Mouse (Mus musculus) stomach, embryonic 15.5 days (tissue): ENCODE results near the gene Cdca7l. TPM values are rescaled to one million over a fixed set of nuclear protein-coding genes. Genes with fewer than 3 reads are reported as not detected.
A peak's percentile ranks its signal among the peaks of the same experiment; 100 is the strongest.
"Not testable (repeated sequence)": the region's sequence is repeated elsewhere in the genome, so short reads cannot be mapped to it uniquely, and the experiment has no call there.

Source experiments
- ATAC-seq: fragments of 200-750 bp; cut with Nextera tagmentation; 2 replicates; pipeline ENCODE4 v1.8.0; 2017; ENCODE audit warnings: low read depth, moderate number of reproducible peaks, moderate TSS enrichment; ENCODE audit not compliant: insufficient read depth, low FRiP score
- H3K27ac ChIP-seq: fragments of 300-500 bp; sonication (generic); 2 replicates; pipeline ENCODE4 v1.5.1; 2015; ENCODE audit warnings: mild to moderate bottlenecking, inconsistent platforms
- H3K27me3 ChIP-seq: fragments of 300-500 bp; sonication (generic); replicated peaks from 2 replicates; pipeline ENCODE4 v1.6.1; 2015; ENCODE audit warnings: inconsistent platforms
- H3K36me3 ChIP-seq: fragments of 300-500 bp; sonication (generic); 2 replicates; pipeline ENCODE4 v1.6.1; 2015; ENCODE audit warnings: inconsistent platforms
- H3K4me1 ChIP-seq: fragments of 300-500 bp; sonication (generic); 2 replicates; pipeline ENCODE4 v1.6.1; 2015; ENCODE audit warnings: inconsistent platforms
- H3K4me2 ChIP-seq: fragments of 300-500 bp; sonication (generic); 2 replicates; pipeline ENCODE4 v1.6.1; 2015; ENCODE audit warnings: mild to moderate bottlenecking, inconsistent platforms
- H3K4me3 ChIP-seq: fragments of 300-500 bp; sonication (generic); replicated peaks from 2 replicates; pipeline ENCODE4 v1.5.1; 2015; ENCODE audit warnings: inconsistent platforms
- H3K9ac ChIP-seq: fragments of 300-500 bp; sonication (generic); 2 replicates; pipeline ENCODE4 v1.6.1; 2015; ENCODE audit warnings: inconsistent platforms
- H3K9me3 ChIP-seq: fragments of 300-500 bp; sonication (generic); 2 replicates; pipeline ENCODE4 v1.6.1; 2016; ENCODE audit warnings: inconsistent platforms
- WGBS: fragments of 180-500 bp; shearing (Covaris S2); methylation state at CpG from one replicate; pipeline ENCODE4 v1.1.7; 2015; 5-methylcytosine and 5-hydroxymethylcytosine counted together
- polyA plus RNA-seq: library from polyadenylated mRNA; unstranded; fragments of >200 nt; fragmentation: Nextera tagmentation; extraction: Ambion mirVana; gene quantifications from 2 replicates; pipeline ENCODE4 v1.2.1, GENCODE M21; 2015

The Cdca7l gene
- polyA plus RNA-seq, 1 experiment from 2014 or later = 42.5 TPM

DNA sequence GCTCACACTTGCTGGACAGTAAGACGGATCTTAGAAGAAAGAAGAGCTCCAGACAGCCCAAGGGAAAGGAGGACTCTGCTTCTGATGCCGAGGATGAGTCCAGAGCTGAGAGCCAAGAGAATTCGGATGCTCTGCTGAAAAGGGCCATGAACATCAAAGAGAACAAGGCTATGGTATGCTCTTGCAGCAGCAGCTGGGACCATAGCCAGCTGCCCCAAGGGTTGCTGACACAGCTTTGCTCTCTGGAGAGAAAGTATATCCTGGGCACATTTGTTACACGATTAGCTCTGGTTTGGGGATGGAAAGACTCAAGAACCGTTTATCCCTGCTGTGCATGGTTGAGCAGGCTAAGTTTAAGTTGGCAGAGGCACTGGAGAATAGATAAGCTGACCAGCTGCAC is 68.2 kb downstream of the Cdca7l start:
- Histone ChIP-seq H3K4me3 (no peak overlapping the region), H3K4me2 (no peak overlapping the region), H3K4me1 (no peaks in the 10 kb centered on the region), H3K9me3 (no peaks in the 10 kb centered on the region), H3K27me3 (no peaks in the 10 kb centered on the region), H3K27ac (no peak overlapping the region), H3K36me3 (peaks cover 21% of the 10 kb centered on the region), H3K9ac (no peak overlapping the region)
- WGBS = 79% methylated on average over 5 of the region's 5 CpGs
- no peak for ATAC-seq

DNA sequence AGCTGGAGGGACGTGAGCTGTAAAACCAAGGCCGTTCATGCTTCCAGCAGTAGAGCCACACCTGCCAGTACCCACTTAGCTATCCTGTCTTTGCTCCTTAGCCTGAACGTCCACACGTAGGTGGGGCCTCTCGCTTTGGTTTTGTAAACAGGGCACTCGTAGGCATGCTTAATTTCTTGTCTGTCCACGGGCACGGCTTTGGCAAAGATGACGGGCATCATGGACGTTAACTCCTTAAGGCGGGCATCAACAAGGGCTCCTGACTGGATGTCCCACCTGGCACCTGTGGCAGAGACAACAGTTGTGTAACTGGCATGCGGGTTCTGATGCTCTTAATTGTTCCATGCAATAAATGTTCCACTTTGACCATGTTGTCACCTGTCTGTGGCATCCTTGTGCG is 74.3 kb downstream of the Cdca7l start:
- ATAC-seq = no peak

DNA sequence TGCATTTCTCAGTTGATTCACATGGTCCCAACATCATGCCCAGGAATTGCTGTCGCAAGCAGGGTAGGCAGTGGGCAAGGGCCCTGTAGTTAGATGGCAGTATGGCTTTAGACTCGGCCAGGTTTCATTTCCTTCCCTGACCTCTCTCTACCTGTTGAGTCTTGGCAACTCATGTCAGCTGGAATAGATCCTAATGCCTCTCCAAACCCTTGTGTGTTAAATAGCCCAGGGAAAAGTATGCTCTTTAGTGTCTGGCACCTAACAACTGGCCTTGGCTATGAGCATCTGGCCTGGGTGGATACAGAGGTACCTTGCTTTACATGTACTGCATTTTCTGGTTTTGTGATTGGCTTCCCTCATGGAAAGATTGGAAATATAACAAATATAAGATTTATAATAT is 80.5 kb downstream of the Cdca7l start:
- no peak overlapping the region for H3K4me2 ChIP-seq
- no peak overlapping the region for H3K4me3 ChIP-seq
- H3K36me3 ChIP-seq = no peaks in the 10 kb centered on the region
- H3K27me3 ChIP-seq = no peaks in the 10 kb centered on the region
- ATAC-seq = no peak
- H3K9me3 ChIP-seq = no peaks in the 10 kb centered on the region
- no peak overlapping the region for H3K9ac ChIP-seq
- no peaks in the 10 kb centered on the region for H3K4me1 ChIP-seq
- H3K27ac ChIP-seq = no peak overlapping the region
- 84% methylated on average over 2 of the region's 2 CpGs for WGBS

More for the DNA sequence above, 74.3 kb downstream of the Cdca7l start:
- WGBS = 85% methylated on average over 13 of the region's 13 CpGs
- no peaks in the 10 kb centered on the region for H3K27me3 ChIP-seq
- H3K36me3 ChIP-seq = peaks cover 13% of the 10 kb centered on the region; the same call in 1 of the 2 replicates
- no peak overlapping the region for H3K4me3 ChIP-seq
- H3K9ac ChIP-seq = no peak overlapping the region
- no peaks in the 10 kb centered on the region for H3K9me3 ChIP-seq
- no peak overlapping the region for H3K27ac ChIP-seq
- no peaks in the 10 kb centered on the region for H3K4me1 ChIP-seq
- no peak overlapping the region for H3K4me2 ChIP-seq

DNA sequence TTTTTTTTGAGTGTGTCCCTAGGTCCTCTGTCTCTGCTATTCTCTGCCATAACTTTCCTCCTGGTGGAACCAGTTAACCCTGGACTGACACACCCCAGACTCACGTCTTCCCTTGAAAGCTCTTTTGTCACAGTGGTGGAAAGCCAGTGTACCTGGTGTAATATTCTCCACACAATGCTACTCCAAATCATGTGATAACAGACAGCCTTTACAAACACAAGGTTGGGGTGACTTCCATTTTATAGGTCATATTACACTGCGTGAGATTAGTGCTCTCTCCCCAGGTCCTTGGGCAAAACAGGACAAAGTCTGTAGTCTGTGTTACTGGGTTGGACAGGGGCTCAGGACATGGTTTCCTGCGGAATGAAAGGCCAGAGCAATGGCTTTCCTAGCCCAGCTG is 83.3 kb downstream of the Cdca7l start:
- H3K9ac ChIP-seq = no peak overlapping the region
- no peak overlapping the region for H3K4me2 ChIP-seq
- 71% methylated on average over 3 of the region's 3 CpGs for WGBS
- H3K4me1 ChIP-seq = no peaks in the 10 kb centered on the region
- H3K9me3 ChIP-seq = no peaks in the 10 kb centered on the region
- no peak overlapping the region for H3K4me3 ChIP-seq
- ATAC-seq = peak; percentile 31; the same call in 1 of the 2 replicates
- no peak overlapping the region for H3K27ac ChIP-seq
- no peaks in the 10 kb centered on the region for H3K27me3 ChIP-seq
- H3K36me3 ChIP-seq = no peaks in the 10 kb centered on the region

DNA sequence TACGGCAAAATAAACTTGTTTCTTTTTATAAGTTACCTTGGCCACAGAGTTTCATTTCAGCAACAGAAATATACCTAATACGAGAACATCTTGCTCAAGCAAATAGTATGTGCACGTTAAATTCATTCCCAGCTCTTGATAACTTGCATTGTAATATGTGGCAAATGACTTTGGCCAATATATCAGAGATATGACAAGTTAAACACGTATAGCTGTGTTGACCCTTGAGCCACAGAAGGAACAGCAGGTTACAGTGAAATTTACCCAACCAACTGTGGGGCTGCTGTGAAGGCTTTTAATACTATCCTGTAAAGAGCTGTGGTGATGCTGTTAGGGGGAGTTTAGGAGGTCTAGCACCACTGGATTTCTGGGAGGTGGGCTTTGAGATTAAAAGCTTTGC is 96.7 kb downstream of the Cdca7l start:
- not testable (repeated sequence) for H3K4me2 ChIP-seq, H3K27ac ChIP-seq, H3K4me3 ChIP-seq, H3K27me3 ChIP-seq, H3K9me3 ChIP-seq, H3K36me3 ChIP-seq, H3K9ac ChIP-seq, H3K4me1 ChIP-seq
- ATAC-seq = peak; percentile 76
- WGBS = 27% methylated on average over 1 of the region's 4 CpGs

DNA sequence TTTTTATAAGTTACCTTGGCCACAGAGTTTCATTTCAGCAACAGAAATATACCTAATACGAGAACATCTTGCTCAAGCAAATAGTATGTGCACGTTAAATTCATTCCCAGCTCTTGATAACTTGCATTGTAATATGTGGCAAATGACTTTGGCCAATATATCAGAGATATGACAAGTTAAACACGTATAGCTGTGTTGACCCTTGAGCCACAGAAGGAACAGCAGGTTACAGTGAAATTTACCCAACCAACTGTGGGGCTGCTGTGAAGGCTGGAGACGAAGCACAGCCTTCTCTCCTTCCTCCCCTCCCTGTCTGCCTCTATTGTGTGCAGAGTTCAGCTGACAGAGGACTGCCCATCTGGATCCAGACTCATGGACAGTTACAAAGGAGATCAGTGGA is 97.3 kb downstream of the Cdca7l start:
- H3K4me2 ChIP-seq, H3K36me3 ChIP-seq, H3K9me3 ChIP-seq, H3K27me3 ChIP-seq, H3K4me1 ChIP-seq, H3K4me3 ChIP-seq, H3K27ac ChIP-seq, H3K9ac ChIP-seq: not testable (repeated sequence)
- 19% methylated on average over 2 of the region's 4 CpGs for WGBS
- peak; percentile 74; the same call in 1 of the 2 replicates for ATAC-seq

DNA sequence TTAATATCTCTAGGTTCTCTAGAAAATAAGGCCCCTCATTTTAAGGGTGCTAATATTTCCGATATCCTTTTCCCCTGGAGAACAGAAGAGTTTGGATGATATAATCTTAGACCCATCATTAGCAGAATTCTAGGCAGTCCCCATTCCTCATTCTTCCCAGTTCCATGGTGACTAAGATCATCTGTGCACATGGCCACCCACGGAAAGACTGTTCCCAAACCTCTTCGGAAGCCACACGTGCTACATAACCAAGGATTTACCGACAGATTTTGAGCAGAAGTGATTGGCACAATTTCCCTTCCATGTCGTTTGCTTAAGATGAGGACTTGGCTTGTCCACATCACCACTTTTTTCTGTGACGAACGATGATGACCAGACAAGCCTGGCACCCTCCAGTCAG is 99.6 kb downstream of the Cdca7l start:
- Histone ChIP-seq H3K4me1 (no peaks in the 10 kb centered on the region), H3K4me2 (no peak overlapping the region), H3K9ac (no peak overlapping the region), H3K36me3 (no peaks in the 10 kb centered on the region), H3K4me3 (no peak overlapping the region), H3K27me3 (no peaks in the 10 kb centered on the region), H3K9me3 (no peaks in the 10 kb centered on the region), H3K27ac (no peak overlapping the region)
- ATAC-seq = no peak
- 85% methylated on average over 8 of the region's 8 CpGs for WGBS

DNA sequence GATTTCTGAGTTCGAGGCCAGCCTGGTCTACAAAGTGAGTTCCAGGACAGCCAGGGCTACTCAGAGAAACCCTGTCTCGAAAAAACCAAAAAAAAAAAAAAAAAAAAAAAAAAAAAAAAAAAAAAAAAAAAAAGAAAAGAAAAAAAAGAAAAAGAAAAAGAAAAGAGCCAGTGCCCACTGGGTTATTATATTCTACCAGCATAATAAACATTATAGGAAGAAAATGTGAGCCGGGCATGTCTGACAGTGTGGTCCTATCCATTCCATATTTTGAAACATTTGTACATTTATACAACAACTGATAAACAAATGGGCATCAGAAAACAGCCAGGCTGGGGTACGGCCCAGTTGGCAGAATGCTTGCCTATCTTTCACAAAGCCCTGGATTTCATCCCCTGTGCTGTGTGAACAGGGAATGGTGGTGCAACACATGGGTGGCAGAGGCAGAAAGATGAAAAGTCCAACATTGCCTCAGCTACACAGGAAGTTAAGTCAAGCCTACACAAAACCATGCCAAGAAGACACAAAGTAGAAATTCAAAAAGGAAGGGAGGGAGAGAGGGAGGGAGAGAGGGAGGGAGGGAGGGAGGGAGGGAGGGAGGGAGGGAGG is 101.2 kb downstream of the Cdca7l start:
- not testable (repeated sequence) for H3K36me3 ChIP-seq, H3K4me2 ChIP-seq, H3K27me3 ChIP-seq, H3K4me3 ChIP-seq, H3K9ac ChIP-seq, H3K4me1 ChIP-seq, ATAC-seq, H3K27ac ChIP-seq, H3K9me3 ChIP-seq
- WGBS = 80% methylated on average over 4 of the region's 4 CpGs

DNA sequence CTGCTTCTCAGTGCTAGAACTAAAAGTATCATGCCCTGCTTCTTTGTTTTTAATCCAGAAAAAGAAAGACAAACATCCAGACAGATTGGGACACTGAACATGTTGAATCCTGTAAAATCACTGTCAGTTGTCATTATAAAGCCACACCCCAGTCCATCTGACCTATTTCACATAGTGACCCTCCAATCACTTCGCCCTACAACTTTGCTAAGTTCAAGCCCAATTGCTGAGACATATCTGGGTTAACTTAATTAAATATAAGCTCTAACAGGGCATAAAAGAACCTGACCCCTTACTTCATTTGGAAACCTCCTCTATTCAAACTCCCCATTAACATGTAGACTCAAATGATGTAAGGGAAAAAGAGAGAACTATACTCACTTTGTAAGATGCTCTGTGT is 107.3 kb downstream of the Cdca7l start:
- H3K9ac ChIP-seq = no peak overlapping the region
- no peaks in the 10 kb centered on the region for H3K9me3 ChIP-seq
- no peaks in the 10 kb centered on the region for H3K36me3 ChIP-seq
- H3K27me3 ChIP-seq = no peaks in the 10 kb centered on the region
- no peak overlapping the region for H3K27ac ChIP-seq
- H3K4me2 ChIP-seq = no peak overlapping the region
- WGBS = 68% methylated on average over 1 of the region's 1 CpGs
- no peak for ATAC-seq
- H3K4me3 ChIP-seq = no peak overlapping the region
- no peaks in the 10 kb centered on the region for H3K4me1 ChIP-seq

DNA sequence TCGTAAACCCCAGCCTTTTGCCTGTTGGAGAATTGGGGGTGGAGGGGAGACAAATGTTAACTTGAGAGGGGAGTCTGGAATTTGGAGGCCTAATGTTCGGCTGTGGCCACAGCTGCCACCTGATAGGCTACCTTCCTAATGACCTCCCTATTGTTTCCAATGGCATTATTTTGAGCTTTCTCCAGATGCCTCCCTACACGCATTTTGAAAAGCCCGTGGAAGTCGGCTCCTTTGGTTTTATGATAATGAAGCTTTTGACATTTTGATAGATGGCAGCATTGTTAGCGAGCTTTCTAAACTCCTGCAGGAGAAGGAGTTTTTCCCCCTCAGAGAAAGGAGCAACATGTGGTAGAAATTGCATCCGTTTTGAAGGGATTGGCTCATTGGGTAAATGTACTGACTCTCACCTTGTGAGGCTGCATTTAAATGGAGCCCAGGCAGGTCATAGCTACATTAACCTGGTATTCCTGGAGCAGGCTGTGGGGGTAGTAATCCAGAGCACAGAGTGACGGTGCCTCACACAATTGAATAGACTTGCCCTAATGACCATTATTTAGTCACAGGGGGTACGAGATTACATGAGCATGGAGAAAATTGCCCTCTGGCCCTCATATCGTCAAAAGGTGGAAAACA is 110.6 kb downstream of the Cdca7l start:
- H3K27me3 ChIP-seq = no peaks in the 10 kb centered on the region
- H3K9me3 ChIP-seq = no peaks in the 10 kb centered on the region
- WGBS = 29% methylated on average over 10 of the region's 10 CpGs
- H3K4me2 ChIP-seq = no peak overlapping the region
- no peak overlapping the region for H3K27ac ChIP-seq
- H3K4me3 ChIP-seq = no peak overlapping the region
- no peak overlapping the region for H3K9ac ChIP-seq
- H3K4me1 ChIP-seq = no peaks in the 10 kb centered on the region
- no peak for ATAC-seq
- H3K36me3 ChIP-seq = no peaks in the 10 kb centered on the region

DNA sequence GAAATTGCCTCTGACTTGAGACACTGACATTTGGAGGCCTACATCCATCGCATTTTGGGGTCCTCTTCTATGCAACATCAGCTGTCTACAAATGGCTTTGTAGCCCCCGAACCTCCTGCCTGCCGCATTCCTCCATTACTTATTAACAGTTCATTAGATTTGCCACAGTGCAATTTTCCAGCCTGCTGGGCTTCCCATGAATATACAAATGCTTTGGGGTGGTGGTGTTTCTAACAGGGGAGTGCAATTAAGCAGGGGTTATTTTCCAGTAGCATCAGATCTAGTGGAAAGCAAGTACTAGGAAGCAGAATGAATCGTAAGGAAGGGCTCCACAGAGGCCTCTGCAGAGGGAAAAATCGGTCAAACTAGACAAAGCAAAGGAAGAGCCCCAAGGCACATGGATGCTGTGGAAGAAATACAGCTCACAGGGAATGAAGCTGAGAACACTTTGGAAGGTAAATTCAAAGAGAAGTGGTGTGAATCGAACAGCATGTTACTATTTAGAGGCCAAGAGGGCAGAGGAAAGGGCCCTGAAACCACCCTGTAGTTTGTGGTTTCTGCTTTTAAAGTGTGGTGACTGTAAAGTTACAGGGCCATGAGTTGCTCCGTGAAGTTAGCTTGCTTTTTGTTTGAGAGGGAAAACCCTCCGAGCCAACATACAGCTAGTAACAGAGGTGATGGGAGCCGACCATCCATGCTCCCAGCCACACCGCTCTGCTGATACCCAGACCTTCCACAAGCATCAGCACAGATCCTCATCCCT is 111.9 kb downstream of the Cdca7l start:
- Histone ChIP-seq H3K9me3 (no peaks in the 10 kb centered on the region), H3K4me2 (no peak overlapping the region), H3K4me3 (no peak overlapping the region), H3K4me1 (no peaks in the 10 kb centered on the region), H3K27me3 (no peaks in the 10 kb centered on the region), H3K36me3 (no peaks in the 10 kb centered on the region), H3K27ac (no peak overlapping the region), H3K9ac (no peak overlapping the region)
- ATAC-seq = no peak
- WGBS = 63% methylated on average over 10 of the region's 10 CpGs
